In the genomic region with DNA sequence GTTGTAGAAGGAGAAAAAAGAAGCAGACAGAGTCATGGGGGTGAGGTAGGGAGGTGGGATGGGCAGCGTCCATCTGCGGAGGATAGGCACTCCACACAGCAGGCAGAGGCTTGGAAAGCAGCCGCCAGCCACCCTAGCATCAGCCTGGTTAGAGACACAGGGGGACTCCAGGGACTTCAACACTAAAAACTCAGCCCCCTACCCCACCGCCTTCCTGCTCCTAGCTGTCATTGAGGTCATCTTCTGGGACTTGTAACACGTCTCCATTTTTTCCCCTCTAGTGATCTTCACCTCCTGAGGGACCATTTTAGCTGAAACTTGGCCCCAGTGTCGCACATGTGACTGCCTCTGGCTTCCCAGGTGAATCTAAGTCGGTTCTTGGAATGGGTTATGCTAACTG, we compare ENCODE assay signal across 14 mouse cellular contexts.
"Had no signal": no experiment of that assay in that cellular context is flagged by ENCODE, and none has a peak within 500 bp of the region (broad histone marks: within the 10 kb centered on the region; RNA-seq: fewer than 3 reads in every experiment).

No protein-coding gene starts in this region.

- H3K27me3 ChIP-seq: midbrain, embryonic 12.5 days; neural tube, embryonic 12.5 days had no signal

- H3K27ac ChIP-seq: liver, embryonic 14.5 days; midbrain, embryonic 10.5 days; midbrain, embryonic 12.5 days; neural tube, embryonic 12.5 days; stomach, embryonic 15.5 days; stomach, postnatal 0 days had no signal

- H3K4me1 ChIP-seq: neural tube, embryonic 12.5 days; stomach, embryonic 15.5 days had no signal

- DNase-seq: lung, adult 18-20 months; lung, embryonic 14.5 days; lung, postnatal 10 days; lung, postnatal 4 days; midbrain, embryonic 14.5 days; right cerebral cortex, postnatal 14 days; thymus, postnatal 25 days had no signal

- H3K4me3 ChIP-seq: midbrain, embryonic 10.5 days; midbrain, embryonic 12.5 days; myocyte; neural tube, embryonic 12.5 days; stomach, embryonic 15.5 days had no signal

- H3K36me3 ChIP-seq: midbrain, embryonic 12.5 days; neural tube, embryonic 12.5 days; stomach, embryonic 15.5 days had no signal
